Mouse (Mus musculus): ENCODE results near the gene Nmnat1. TPM values are rescaled to one million over a fixed set of nuclear protein-coding genes. Genes with fewer than 3 reads are reported as not detected.

Gene Nmnat1
- total and polyA plus RNA-seq, 3 experiments: 19.8 to 22.3 TPM; not detected in 1

DNA sequence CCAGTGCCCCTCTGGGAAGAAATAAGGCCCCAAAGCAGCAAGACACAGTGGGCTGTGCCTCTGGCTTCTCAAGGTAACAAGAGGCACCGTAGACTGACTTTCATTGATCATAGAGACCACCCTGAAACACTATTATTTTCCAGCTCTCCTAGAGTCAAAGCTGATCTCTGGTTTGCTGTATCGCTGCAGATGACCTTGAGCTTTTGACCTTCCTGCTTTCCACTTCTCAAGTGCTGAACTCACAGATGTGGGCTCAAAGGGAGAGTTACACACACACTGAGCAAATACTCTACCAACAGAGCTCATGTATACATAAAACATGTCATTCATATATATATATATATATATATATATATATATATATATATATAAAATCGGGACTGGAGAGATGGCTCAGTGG is 34.4 kb downstream of the Nmnat1 start:
- TF ChIP-seq MYC (IDR thresholded peaks at IDR 0.05; ENCODE audit: low read depth, low read length) (no peak), SMC3 (IDR thresholded peaks at IDR 0.05; ENCODE audit: low read depth, low read length) (no peak), SIN3A (IDR thresholded peaks at IDR 0.05; ENCODE audit: low read length) (no peak), NRF1 (IDR thresholded peaks at IDR 0.05; ENCODE audit: insufficient read depth, low read depth, low read length, poor library complexity, severe bottlenecking) (no peak), MEF2A (IDR thresholded peaks at IDR 0.05; ENCODE audit: extremely low read depth, insufficient replicate concordance, low read depth, low read length, poor library complexity, severe bottlenecking) (no peak), MXI1 (IDR thresholded peaks at IDR 0.05; ENCODE audit: low read depth, low read length) (no peak), BHLHE40 (IDR thresholded peaks at IDR 0.05; ENCODE audit: borderline replicate concordance, low read depth, low read length) (no peak), ZC3H11A (IDR thresholded peaks at IDR 0.05; ENCODE audit: low read depth, low read length) (no peak), ZMIZ1 (IDR thresholded peaks at IDR 0.05; ENCODE audit: low read depth, low read length) (no peak), ETS1 (IDR thresholded peaks at IDR 0.05; ENCODE audit: low read depth, low read length) (no peak), GATA1 (IDR thresholded peaks at IDR 0.05; ENCODE audit: low read depth, low read length) (no peak), GABPA (IDR thresholded peaks at IDR 0.05; ENCODE audit: low read depth, low read length) (no peak), TCF12 (IDR thresholded peaks at IDR 0.05; ENCODE audit: low read depth, low read length) (no peak), ZKSCAN1 (IDR thresholded peaks at IDR 0.05; ENCODE audit: low read depth, low read length) (no peak), KAT2A (conservative IDR thresholded peaks at IDR 0.05; ENCODE audit: low read depth, low read length) (no peak), EP300 (IDR thresholded peaks at IDR 0.05; ENCODE audit: low read depth in 1 of 2, low read length in 2 of 2) (no peak), MYB (IDR thresholded peaks at IDR 0.05; ENCODE audit: low read depth, low read length) (no peak), CHD1 (IDR thresholded peaks at IDR 0.05; ENCODE audit: low read depth, low read length) (no peak), MAZ (IDR thresholded peaks at IDR 0.05; ENCODE audit: low read depth, low read length) (no peak)
- no peak overlapping the region for H3K27ac ChIP-seq (ENCODE audit: control insufficient read depth, low read depth, low read length)
- no peaks in the 10 kb centered on the region for H3K79me2 ChIP-seq (ENCODE audit: control insufficient read depth, insufficient read depth, low read length, poor library complexity)
- H3K9ac ChIP-seq (ENCODE audit: control insufficient read depth, low read depth, low read length, poor library complexity, severe bottlenecking): no peak overlapping the region
- no peak for DNase-seq (ENCODE audit: low read depth, low spot score)
- peaks cover 0 to 7% of the 10 kb centered on the region in 2 experiments; a peak in 2 of 4 replicates for H3K36me3 ChIP-seq (ENCODE audit: control insufficient read depth in 1 of 2, insufficient read depth in 2 of 2, low read length in 2 of 2)
- H3K4me3 ChIP-seq (ENCODE audit: control insufficient read depth in 1 of 2, insufficient read depth in 1 of 2, low read depth in 2 of 2, low read length in 2 of 2): no peak overlapping the region
- no peaks in the 10 kb centered on the region for H3K9me3 ChIP-seq (replicated peaks; ENCODE audit: insufficient read depth, low read length)
- H3K4me1 ChIP-seq (ENCODE audit: control insufficient read depth in 1 of 2, insufficient read depth in 2 of 2, low read length in 2 of 2): peaks cover 0 to 5% of the 10 kb centered on the region in 2 experiments; a peak in 2 of 4 replicates
- no peaks in the 10 kb centered on the region for H3K27me3 ChIP-seq (ENCODE audit: control insufficient read depth in 1 of 2, insufficient read depth in 2 of 2, low read length in 2 of 2)

DNA sequence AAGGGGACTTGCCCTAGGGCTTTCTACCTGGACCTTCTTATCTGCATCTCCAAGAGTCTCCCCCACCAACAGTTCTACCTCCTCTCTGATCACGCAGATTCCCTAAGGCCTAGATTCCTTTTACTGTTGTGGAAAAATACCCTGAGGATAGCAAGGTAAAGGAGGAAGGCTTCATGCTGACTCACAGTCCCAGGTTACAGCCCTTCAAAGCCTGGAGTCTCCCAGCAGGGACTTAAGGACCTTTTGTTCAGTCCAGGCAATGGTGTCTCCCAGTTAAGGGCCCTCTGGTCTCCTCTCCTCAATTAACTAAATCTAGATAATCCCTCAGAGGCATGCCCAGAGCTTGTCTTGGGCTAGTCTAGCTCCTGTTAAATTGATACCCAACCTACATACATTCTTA is 38.7 kb downstream of the Nmnat1 start:
- Histone ChIP-seq H3K9ac (ENCODE audit: control insufficient read depth, low read depth, low read length, poor library complexity, severe bottlenecking) (peak overlapping the region; percentile 64), H3K27me3 (ENCODE audit: control insufficient read depth in 1 of 2, insufficient read depth in 2 of 2, low read length in 2 of 2) (no peaks in the 10 kb centered on the region), H3K4me3 (ENCODE audit: control insufficient read depth in 1 of 2, insufficient read depth in 1 of 2, low read depth in 2 of 2, low read length in 2 of 2) (peak overlapping the region; percentile 52 to 67), H3K79me2 (ENCODE audit: control insufficient read depth, insufficient read depth, low read length, poor library complexity) (no peaks in the 10 kb centered on the region; the same call in 1 of the 2 replicates), H3K36me3 (ENCODE audit: control insufficient read depth in 1 of 2, insufficient read depth in 2 of 2, low read length in 2 of 2) (peaks cover 0 to 13% of the 10 kb centered on the region in 2 experiments; a peak in 2 of 4 replicates), H3K4me1 (ENCODE audit: control insufficient read depth in 1 of 2, insufficient read depth in 2 of 2, low read length in 2 of 2) (peaks cover 4 to 10% of the 10 kb centered on the region in 2 experiments; a peak in 3 of 4 replicates), H3K27ac (ENCODE audit: control insufficient read depth, low read depth, low read length) (peak overlapping the region; percentile 67), H3K9me3 (replicated peaks; ENCODE audit: insufficient read depth, low read length) (no peaks in the 10 kb centered on the region)
- peak; percentile 48; the same call in 1 of the 2 replicates for TF ChIP-seq GATA1 (IDR thresholded peaks at IDR 0.05; ENCODE audit: low read depth, low read length)
- no peak for TF ChIP-seq MYC (IDR thresholded peaks at IDR 0.05; ENCODE audit: low read depth, low read length)
- DNase-seq (ENCODE audit: low read depth, low spot score): no peak

Data from MEL (cell line).